Mouse (Mus musculus) mouse trophoblast stem cell (cell line): ENCODE results near the gene Sptssa.
"Not testable (repeated sequence)": the region's sequence is repeated elsewhere in the genome, so short reads cannot be mapped to it uniquely, and the experiment has no call there.

Experiments
- in situ Hi-C, 2 experiments: fragments of 300-500 bp; cut with MseI, MboI; formaldehyde crosslinking; loops; 2 replicates in 1 of 2; 3 replicates in 1 of 2; pipeline ENCODE4 v1.15.1; 2025

The Sptssa gene

GRCm38 (mm10) chr12:54656396-54657171 lies at the start of gene Sptssa:
Sptssa (minus strand) TSS chr12:54656573.
- in situ Hi-C loops, result no loop called here

DNA sequence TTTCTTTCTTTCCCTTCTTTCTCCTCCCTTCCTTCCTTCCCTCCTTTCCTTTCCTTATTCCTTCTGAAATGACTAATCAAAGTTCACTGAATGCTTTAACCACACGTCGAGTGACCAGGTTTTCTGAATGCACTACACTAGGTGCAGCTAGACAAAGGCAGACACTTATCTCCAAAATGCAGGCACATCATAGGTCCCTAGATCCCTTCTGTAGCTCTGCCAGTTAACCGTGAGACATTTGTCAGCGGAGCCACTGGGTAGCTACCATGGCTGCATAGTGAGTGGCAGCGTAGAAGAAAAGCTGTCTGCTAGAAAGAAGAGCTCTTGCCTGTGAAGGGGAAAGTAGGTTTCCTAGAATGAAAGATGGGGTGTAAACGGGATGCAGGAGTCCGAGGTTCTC lies 43.0 kb upstream of the Sptssa start:
- in situ Hi-C loops, result no loop called here

DNA sequence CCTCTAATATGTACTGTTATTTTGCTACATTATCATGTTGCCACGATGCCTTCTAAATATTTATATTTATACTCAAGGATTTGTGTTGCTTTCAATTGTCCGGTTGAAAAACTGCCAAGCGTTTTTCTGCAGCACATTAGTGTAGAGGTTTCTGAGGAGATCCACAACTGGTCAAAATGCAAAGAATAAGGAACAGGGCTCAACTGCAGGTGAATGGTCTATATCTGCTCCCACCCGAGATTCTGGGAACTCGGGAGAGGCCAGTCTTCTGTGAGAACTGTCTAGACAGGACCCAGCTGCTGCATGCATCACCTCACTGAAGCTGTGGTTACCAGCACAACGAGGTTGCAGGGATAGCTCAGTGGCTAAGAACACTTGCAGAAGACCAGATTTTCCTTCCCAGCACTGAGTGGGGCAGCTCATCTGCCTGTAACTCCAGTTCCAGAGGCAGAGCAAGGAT lies 41.4 kb upstream of the Sptssa start:
- in situ Hi-C loops, result no loop called here

- in situ Hi-C loops, result no loop called here
Observed at GRCm38 (mm10) chr12:54697003-54697597, 40.7 kb upstream of the Sptssa start.

DNA sequence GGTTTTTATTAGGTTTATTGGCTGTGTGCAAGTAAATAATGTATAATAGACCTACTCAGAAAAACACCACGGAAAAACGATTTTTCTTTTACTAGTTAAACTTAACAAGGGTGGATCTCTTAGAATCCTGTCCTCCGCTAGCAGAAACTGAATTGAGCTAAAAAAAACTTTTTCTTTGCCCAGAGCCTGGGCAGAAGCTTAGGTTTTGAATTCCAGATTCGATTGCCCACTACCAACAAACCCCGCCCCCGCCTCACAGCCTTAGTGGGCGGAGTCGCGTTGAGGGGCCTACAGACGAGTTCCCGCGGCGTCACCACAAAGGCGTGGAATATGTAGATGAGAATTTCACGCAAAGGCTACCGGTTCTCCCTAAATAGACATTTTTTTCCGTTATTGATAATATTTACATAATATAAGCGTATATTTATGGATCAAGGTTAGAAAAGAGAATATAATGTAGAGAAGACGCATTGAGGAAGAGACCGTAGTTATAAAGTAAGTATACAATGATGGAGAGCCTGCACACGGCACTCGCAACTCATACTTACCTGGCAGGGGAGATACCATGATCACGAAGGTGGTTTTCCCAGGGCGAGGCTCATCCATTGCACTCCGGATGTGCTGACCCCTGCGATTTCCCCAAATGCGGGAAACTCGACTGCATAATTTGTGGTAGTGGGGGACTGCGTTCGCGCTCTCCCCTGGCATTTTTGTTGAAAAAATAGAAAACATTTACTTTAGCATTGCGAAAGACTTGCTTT lies 40.0 kb upstream of the Sptssa start:
- in situ Hi-C loops, result no loop called here

DNA sequence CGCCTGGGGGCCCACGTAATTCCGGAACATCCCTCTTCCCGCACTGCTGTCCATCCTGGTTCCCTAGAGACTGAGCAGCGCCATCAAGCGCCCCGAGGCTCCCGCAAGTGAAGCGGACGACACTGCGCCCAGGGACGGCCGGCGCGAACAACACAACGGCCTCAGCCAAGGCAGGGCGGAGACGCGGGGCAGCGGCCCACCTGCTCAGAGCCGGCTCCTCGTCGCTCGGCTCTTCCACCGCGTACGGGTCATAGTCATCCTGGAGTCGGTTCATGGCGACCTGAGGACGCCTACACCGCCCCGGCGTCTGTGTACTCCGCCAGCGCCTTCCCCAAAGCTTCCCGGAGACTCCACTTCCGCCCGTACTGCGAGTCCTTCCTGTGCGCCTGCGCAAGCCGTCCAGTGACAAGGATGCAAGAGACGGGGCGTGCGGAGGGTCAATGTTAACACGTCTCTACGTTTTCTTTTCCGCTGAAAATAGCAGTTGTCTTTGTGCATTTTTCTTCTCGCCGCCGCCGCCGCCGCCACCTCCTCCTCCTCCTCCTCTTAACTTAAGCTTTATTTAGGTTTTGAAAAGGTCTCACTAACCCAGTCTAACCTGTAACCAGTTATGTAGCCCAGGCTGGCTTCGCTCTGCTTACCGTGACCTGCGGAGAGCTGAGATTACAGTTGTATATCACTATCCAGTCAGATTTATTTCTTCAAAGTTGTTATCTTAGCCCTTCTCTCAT lies 39.3 kb upstream of the Sptssa start, which contains the start of gene Eapp:
TSS of gene Eapp (minus strand) at position 387 of the 731 bp plus-strand sequence.
- in situ Hi-C loops, result no loop called here

DNA sequence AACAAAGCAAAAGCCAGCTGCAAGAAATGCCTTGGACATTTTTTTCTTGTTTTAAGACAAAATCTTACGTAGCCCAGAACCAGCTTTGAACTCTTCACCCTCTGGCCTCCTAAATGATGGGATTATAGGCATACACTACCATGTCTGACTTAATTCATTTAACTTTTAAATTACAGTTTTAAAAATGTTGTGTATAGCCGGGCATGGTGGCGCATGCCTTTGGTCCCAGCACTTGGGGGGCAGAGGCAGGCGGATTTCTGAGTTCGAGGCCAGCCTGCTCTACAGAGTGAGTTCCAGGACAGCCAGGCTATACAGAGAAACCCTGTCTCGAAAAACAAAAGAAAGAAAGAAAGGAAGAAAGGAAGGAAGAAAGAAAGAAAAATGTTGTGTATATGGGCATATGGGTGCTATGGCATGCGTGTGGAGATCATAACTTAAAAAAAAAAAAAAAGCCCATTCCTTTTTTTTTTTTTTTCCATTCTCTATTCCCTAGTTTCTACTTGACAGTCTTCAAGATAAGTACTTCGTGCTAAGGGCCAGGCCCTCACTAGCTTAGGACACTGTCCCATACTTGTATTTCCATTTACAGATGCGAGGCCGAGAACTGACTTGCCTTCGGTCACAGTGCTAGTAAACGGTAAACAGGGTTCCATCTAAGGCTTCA lies 38.6 kb upstream of the Sptssa start:
- in situ Hi-C loops, result no loop called here

DNA sequence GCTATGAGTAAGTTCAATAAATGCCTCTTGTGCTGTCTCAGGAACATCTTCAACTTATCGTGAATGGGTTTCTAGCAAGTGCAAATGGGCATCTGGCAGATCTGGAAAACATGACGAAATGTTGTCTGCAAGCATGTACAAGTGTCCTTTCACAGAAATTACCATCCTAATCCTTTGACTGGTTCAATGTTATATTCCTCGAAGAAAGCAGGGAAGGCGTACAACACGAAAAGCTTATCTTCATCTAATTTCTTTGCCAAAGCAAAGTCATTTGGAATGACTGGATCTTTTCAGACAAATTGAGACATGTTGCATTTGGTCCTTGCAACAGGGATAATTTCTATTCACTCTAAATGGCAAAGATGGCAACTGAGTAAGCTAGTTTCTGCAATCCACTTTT lies 32.7 kb upstream of the Sptssa start:
- in situ Hi-C loops, result no loop called here

DNA sequence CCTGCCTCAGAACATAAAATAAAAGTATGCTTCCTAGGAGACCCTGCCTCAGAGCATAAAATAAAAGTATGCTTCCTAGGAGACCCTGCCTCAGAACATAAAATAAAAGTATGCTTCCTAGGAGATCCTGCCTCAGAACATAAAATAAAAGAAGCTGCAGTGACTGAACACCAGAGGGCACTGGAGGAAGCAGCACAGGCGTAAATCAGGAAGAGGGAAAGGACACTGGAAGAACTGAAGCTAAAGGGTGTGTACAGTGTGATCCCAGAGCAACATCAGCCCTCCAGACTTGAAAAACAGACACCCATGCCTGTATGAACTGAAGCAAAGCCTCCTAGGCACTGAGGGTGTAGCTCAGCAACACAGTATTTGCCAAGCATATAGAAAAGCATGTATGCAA lies 26.8 kb upstream of the Sptssa start:
- in situ Hi-C loops, result no loop called here

GRCm38 (mm10) chr12:54676709-54677108 lies 20.3 kb upstream of the Sptssa start:
- in situ Hi-C loops, result no loop called here

GRCm38 (mm10) chr12:54675396-54675795 lies 19.0 kb upstream of the Sptssa start:
- in situ Hi-C loops, result no loop called here

DNA sequence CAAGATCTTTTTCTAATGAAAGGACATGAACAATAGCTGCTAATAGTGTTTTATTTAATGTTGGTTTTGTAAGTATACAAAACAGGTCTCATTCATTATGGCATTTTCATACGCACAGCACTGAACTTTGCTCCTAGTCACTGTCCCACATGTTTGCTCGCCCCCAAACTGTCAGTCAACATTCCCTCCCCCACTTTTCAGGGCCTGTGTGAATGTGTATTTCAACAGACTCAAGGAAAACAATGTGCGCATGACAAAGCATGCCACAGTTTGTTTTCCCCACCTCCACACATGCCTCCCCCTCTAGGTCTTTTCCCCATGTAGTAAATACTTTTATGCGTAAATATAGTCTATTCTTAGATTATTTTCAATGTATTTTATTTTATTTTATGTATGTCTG lies 14.9 kb upstream of the Sptssa start:
- in situ Hi-C loops, result no loop called here

- in situ Hi-C loops, result no loop called here
Observed at GRCm38 (mm10) chr12:54668141-54668540, 11.8 kb upstream of the Sptssa start.

DNA sequence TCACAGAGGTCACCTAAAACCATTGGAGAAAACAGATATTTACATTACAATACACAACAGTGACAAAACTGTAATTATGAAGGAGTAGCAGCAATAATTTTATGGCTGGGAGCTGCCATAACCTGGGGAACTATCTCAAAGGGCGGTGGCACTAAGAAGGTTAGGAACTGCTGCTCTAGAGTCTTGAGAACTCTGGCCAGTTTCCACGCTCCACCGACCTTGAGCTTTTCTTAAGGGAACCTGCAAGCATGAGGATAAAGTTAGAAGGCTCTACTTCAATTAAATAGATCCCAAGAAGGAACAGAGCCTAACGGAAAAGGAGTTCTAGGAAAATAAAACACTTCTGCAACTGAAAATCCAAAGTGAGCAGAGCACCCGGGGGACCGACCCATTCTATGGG lies 9.2 kb upstream of the Sptssa start:
- in situ Hi-C loops, result no loop called here

DNA sequence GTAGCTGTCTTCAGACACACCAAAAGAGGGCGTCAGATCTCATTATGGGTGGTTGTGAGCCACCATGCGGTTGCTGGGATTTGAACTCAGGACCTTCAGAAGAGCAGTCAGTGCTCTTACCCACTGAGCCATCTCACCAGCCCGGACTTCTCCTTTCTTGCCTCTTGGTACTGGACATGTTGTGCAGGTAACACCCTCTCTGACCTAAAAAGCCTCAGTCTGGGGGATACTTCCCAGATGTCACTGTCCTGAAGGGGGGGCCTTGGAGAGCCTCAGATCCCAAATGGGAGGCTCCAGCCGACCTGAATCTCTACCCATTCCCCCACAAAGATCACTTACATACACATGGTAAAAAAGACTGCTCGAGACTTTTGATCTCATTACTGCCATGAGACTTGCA lies 5.1 kb upstream of the Sptssa start:
- in situ Hi-C loops, result not testable (repeated sequence)

GRCm38 (mm10) chr12:54659901-54660300 lies 3.5 kb upstream of the Sptssa start:
- in situ Hi-C loops, result no loop called here

DNA sequence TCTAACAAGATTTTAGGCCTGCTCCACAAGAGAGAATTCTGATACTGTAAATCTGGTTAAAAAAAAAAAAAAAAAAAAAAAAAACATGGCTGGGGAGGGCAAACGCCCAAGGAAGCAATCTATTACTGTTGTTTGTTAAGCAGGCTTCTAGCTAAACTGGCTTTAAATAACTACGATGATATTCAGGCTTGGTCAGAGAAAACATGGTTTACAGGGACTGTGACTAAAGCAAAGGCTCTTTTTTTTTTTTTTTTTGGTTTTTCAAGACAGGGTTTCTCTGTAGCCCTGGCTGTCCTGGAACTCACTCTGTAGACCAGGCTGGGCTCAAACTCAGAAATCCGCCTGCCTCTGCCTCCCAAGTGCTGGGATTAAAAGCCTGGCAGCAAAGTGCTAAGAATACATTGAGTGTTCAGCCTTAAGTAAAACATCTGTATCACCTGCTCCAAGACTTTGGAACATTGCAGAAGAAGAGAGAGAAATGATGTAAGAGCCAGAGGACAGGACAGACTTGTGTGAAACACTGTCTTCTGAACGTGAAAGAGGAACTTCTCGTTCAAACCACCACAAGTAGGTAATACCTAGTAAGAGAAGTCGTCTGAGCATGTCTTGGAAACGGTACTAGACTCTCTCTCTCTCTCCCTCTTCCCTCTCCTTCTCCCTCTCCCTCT lies 2.2 kb upstream of the Sptssa start:
- in situ Hi-C loops, result no loop called here

DNA sequence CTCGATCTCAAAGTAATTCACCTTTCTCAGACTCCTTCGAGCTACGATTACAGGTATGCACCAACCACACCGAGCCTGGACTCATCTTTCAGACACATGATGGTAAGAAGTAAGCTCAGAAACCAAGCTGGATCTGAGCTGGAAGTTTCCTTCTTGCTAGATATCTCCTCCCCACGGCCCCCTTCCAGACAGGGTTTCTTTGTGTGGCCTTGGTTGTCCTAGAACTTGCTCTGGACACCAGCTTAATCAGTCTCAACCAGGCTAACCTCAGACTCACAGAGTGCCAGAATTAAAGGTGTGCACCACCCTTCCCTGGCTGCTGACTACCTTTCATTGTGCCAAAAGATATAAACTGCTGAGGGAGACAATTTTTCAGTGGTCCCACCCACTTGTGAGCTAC lies 1.6 kb upstream of the Sptssa start:
- in situ Hi-C loops, result no loop called here

- in situ Hi-C loops, result no loop called here
Observed at GRCm38 (mm10) chr12:54657226-54657625, 853 bp upstream of the Sptssa start.

GRCm38 (mm10) chr12:54656039-54656395 lies 356 bp downstream of the Sptssa start:
- in situ Hi-C loops, result no loop called here
